Mouse (Mus musculus) cerebellum, postnatal 4 days (tissue): ENCODE results near the gene Gpr142.
A peak's percentile ranks its signal among the peaks of the same experiment; 100 is the strongest.

Experiments
- DNase-seq, 2 experiments: peaks; one replicate each; pipeline ENCODE4 v3.0.0; 2022; ENCODE audit warnings: low spot score in 2 of 2, mixed read lengths in 1 of 2

Gene Gpr142

DNA sequence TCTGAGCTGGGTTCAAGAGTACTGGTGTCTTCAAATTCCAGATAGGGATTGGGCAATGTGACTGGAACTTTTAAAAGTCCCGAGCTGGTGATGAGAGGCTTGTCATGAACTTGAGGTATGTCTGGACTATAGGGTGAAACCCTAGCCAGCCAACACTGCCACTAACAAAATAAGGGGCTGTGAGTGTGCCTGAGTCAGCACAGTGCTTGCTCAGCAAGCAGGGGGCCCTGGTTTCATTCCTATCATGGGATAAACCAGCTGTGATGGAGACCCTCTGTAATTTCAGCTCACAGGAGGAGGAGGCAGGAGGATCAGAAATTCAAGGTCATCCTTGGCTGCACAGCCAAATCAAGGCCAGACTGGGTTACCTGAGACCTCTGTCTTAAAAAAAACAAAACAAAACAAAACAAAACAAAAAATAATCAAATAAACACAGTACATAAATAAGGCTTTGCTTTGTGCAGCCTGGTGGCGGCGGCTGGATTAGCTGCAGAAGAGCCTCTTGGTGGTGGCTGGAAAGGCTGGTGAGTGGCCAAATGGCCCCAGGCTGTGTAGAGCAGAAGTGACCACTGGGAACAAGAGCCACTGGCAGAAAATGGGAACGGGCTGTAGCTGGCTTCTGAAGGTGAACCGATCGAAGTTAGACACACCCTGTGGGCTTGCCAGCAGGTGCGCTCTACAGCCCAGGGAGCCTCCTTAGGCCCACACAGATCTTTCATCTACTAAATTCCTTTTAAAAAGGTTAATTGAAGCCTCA is 45.9 kb downstream of the Gpr142 start:
- DNase-seq: no peak

DNA sequence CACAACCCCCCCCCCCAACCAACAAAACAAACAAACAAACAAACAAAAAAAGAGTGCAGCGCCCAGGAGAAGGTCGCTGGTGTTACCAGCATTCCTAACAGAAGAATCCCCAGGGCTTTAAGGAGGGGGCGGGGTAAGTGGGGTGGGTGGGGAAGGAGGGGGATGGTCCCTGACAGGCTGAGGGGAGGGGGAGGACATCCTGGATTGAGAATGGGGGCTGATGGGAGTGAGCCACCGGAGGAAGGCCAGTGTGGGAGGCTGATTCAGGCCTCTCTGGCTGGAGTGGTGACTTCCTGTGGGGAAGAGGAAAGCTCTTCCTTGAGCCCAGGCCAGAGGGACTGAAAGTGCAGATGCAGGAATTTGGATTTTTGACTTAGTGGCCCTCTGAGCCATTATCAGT is 47.6 kb downstream of the Gpr142 start:
- no peak for DNase-seq

DNA sequence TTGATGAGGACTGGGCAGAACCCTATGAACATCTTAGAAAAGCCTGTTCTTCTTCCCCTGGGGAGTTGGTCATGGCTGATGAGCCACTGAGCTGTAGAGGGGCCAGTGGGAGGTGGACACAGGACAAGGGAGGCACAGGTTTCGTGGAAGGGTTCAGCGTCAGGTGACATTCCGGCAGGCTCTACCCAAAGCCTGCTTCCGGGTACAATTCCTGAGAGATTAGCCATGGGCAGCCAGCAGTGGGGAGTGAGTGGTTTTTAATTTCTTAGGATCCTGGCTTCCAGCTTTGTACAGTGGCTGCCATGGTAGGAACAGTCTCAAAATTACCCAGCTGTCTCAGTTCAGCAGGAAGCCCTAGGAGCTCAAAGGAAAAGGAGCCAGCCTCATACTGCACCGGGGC is 48.3 kb downstream of the Gpr142 start:
- no peak for DNase-seq

DNA sequence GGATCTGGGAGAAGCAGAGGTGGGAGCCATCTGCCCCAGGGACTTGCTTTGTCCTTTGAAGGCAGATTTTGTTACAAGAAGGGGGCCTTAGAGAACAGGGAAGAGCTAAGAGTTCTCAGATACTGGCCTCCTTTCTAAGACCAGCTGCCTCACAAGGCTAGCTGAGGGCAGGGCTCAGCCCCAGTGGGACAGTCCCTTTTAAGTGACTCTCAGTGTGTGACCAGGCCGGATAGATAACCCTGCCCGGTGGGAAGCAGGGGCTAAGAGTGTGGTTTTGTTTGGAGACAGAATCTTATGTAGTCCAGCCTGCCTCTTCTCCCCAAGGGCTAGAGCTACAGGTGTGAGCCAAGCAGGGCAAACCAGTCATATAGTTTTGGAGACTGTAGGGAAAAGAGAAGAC is 50.8 kb downstream of the Gpr142 start:
- DNase-seq: no peak

DNA sequence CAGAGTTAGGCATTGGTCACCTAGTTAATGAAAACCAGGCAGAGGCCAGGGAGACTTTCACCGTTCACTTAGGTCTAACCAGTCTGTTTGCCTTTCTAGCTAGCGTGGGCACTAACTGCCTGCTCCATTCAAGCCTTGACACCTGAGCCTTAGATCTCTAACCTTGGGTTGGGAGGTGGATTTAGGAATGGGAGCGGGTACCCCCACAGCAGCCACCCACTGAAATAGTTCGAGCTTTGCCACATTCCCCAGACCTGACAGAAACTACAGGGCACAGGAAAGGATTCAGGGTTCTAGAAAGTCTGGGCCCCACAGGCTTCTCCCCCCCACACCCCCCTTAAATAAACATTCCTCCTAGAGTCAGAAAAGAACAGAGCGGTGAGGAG is 51.3 kb downstream of the Gpr142 start:
- no peak for DNase-seq

DNA sequence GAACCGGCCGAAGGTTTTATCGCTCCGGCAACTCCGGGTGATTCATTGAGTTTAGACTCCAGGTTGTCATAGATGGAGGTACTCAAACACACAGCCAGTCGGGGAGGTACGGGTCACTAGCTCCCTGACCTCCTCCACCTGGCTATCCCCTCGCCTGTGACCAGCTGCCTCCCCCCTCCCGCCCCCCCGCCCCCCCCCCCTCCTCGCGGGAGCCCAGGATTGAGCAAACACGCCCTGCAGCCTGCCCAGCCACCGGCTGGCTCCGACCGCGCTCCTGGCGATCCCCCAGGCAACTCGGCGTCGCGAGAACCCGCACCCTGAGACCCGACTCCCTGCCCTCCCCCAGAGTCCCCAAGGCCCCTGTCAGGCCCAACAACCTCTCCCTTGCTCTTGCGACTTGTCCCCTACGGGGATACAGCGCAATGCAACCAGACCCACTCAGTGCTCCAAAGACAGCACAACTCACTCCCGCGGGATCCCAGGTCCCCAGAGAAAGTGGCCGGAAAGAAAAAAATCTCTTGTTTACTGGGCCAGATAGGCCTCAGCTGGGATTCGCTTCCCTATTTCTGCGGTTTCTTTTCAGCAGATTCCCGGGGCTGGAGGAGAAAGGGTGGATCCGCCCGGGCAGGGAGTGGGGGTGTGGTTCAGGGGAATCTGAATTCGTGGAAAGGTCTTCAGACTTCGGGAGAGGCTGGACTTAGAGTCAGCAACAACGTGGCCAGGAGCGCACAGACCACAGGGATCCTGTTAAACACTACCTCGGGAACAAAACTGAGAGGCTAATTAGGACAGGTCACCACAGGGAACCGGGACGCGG is 51.9 kb downstream of the Gpr142 start, which contains the start of gene Gprc5c:
Gene Gprc5c (plus strand): TSS at position 701 of the 817 bp plus-strand sequence.
- peak in 1 of 2 experiments; percentile 27 for DNase-seq

DNA sequence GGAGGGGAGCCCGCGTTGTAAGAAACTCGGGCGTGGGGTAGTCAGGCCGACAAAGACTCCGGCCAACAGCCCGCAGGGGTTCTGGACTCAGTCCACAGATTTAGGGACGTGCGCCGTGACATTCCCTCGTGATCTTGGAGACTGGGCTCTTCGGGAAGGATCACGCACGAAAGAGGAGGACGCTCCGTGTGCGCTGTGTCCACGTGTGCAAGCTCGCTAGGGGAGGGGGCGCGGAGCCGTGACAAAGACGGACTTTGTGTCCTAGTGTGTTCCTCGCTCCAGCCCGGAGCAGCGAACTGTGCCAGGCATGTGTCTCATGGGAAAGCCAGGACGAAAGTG is 52.5 kb downstream of the Gpr142 start:
- peak in 1 of 2 experiments; percentile 54 for DNase-seq

DNA sequence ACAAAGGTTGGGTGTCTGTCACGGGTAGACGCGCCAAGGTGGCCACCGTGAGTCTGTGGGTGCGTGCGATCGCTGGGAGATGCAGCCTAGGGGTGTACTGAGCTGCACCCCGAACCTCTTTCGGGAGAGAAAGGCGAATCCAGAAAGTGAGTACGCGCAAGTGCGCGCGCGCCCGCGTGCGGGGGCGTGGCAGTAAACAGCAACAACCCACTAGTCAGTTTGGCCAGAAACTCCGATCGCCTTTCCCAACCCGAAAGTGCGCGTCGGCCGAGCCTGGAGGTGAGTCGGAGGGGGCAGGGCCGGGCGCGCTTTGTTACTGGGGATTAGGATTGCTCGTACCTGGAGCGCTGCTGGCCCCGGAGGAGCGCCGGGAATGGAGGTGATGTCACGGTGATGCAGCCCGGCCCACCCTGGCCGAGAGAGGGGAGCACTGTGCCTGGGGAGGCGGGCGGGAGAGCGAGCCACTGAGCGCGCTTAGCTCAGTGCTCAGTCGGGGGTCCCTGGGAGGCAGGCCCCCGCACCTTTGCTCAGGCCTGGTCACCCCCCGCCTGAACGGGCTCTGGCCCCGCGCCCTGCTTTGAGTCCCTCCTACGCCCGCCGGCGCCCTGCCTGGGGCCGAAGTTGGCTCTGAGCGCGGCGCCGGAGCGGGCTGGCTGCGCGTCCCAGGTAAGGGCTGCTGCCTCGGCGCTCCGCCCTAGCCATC is 53.0 kb downstream of the Gpr142 start:
- peak in 1 of 2 experiments; percentile 55 for DNase-seq

DNA sequence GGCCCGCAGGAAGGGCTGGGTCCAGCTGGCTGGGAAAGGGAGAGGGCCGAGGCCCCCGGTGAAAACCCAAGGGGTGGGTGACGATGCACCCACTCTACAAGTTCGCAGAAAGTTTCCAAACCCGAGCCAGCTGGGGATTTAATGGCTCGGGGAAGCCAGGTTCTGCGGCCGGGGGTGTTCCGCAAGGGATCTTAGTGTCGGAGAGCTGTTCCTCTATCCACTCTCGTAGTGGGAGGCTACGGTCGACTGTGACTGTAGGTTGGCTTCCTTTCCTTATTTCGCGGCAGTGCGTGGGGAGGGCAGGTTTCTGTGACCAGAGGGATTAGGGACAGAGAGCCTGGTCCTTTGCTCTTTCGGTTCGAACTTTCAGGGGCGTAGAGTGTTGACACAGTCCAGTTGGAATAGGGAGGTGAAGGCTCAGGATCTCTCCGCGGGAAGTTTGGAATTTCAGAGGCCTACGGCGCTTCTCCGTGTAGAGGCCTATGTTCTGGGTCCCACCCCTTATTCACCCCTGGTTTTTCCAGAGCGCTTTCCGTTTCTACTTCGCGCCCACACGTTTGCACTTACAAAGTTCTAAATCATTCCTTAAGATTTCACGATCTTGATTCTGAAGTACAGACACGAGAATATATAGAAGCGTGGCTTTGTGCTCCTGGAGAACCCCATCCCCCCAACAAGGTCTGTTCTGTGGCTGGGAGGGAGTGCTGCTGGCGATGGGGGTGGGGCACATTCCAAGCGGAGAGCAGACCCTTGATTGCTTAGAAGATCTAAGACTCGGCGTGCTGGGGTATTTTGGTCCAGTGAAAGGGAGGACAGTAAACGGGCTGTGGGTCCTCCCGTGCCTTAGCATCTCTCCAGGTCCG is 53.8 kb downstream of the Gpr142 start:
- no peak for DNase-seq

DNA sequence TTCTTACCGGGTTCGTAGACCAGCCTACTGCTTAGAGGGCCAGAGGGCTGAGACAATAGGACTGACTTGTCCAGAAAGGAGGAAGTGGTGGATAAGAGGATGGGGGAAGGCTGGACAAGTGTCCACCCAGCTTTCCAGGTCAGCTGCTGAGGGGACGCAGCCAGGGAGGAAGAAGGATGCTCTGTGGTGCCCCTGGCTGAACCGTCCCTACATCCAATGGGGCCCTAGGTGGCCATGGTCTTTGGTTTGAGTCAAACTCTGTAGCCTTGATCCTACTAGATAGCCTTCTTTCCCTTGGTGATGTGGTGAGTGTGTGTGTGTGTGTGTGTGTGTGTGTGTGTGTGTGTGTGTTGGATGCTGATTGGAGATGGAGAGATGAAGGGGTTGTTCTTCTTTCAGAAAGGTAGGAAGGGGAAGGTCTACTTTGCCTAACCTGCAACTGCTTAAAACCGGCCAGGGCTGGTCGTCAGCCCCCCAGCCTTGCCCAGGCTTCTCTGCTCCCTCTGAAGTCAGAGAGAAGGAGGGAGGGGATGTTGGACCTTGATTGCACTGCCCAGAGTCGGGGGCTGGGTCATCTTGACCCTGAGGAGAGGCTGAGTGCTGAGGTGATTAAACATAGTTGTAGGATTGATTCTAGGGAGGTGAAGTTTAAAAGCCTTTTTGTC is 54.6 kb downstream of the Gpr142 start:
- DNase-seq: no peak

DNA sequence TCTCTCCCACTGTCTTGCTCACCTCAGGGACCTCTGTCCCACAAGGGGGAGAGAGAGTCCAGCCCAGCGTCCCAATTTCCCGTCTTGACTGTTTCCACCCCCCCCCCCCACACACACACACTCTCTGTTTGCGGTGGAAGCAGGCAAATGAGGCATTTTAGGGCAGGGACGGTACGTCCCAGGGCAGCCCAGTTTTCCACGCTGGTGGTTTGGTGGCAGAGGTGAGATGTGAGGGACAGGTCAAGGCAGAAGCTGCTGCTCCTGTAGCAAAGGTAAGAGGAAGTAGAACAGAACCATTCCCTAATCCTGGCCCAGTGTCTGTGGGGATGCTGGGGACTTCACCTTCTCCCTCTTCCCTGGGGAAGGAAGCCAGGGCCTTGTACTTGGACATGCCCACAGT is 55.9 kb downstream of the Gpr142 start:
- DNase-seq: no peak

DNA sequence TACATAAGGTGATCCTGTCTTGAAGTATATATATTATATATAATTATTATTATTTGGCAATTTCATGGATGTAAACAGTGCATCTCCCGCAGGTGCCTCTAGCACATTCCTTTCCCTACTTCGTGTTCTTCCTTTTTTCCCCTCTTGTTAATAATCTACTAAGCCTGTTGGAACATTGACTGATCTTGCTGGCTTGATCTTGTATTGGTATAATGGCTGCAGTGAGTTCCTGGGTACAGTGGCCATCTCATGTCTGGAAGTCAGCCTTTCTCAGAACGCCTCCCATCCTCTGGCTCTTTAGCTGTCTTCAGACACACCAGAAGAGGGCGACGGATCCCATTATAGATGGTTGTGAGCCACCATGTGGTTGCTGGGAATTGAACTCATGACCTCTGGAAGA is 57.4 kb downstream of the Gpr142 start:
- no peak for DNase-seq
